Mouse (Mus musculus): ENCODE results near the gene Dctn3.
"Not testable (repeated sequence)": the region's sequence is repeated elsewhere in the genome, so short reads cannot be mapped to it uniquely, and the experiment has no call there.

GRCm38 (mm10) chr4:41690014-41690413 lies 33.0 kb downstream of the Dctn3 start:
- TF ChIP-seq CTCF (conservative IDR thresholded peaks at IDR 0.05; ENCODE audit: insufficient read depth, insufficient read length, low read depth, low read length); POLR2A (IDR thresholded peaks at IDR 0.05; ENCODE audit: low read depth, low read length): not testable (repeated sequence)
